Mouse (Mus musculus) kidney, postnatal 14 days (tissue): Measurements from ENCODE around the gene Dstyk.

Experiments
- DNase-seq: peaks from one replicate; pipeline ENCODE4 v3.0.0; 2022; ENCODE audit warnings: mixed read lengths

Dstyk gene

DNA sequence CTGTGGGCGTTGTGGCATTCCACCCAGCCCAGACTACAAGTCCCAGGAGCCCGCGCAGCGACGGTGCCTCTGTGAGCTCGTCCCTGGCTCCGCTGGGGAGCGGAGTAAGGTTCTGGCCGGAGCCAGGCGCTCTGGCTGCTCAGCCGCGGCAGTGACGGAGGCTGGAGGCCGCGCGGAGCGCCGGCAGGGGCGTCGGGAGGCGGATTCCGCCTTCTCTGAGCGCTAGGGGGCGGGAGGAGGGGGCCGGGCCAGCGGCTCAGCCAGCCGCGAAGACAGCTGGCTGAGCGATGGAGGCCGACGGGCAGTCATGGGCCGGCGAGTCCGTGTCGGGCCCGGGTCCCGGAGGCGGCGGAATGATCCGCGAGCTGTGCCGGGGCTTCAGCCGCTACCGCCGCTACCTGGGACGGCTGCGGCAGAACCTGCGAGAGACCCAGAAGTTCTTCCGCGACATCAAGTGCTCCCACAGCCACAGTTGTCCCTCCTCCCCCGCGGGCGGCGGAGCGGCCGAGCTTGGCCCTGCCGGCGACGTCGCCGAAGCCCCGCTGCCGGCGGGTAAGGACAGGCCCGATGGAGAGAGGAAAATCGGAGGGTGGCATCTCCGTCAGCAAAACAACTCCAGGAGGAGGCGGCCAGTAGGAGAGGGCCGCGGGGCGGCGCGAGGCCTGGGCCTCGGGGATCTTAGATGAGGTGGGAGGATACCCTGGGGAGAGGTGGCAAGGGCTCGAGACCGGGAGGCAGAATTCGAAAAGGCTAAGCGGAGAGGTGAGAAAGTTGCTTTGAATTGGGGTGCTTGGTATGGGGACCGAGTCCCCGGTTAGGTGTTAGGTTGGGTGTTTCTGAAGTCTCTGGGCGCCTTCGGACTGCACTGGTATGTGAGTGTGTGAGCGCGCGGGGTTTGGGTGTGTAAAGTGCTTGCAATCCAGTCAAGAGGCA, at the start of gene Dstyk:
Gene Dstyk (plus strand): TSS at position 237 of the 933 bp plus-strand sequence.
- DNase-seq: peak; percentile 97

DNA sequence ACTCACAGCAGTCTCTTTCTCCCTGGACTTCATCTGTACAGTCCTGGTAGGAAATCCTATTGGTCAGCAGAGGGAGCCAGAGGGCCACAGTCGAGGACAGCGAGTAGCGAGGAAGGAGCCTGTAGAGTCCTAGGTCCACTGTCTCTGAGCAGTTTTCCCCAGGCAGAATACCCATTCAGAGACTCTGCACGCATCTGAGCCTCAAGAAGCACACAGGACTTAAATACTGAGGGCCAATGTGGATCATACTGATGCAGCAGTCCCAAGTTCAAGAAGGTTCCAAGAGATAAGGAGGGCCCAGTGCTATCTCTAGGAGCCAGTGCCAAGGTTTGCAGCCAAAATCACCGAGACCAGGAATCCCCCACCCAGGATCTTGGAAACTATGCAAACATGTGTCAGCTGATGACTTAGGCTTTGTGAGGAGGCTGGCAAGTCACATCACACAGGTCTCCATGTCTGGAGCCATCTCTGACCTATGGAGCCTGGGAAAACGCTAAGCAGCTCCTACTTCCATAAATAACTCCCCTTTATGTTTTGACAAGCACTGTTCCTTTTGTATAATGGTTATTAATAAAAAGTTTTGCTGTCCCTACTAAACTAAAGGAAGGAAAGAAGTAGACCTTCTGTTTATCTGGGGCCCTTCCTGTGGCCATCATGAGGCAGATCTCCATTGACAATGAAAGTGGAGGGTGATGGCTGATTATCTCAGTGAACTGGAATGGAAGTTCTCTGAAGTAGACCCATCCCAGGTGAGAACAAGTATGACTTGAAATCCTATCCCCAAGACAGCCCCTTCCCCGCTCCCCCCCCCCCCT, 49.5 kb upstream of the Dstyk start:
- peak; percentile 91 for DNase-seq

GRCm38 (mm10) chr1:132370681-132371173, 46.6 kb upstream of the Dstyk start:
- DNase-seq: no peak

GRCm38 (mm10) chr1:132371298-132372081, 45.9 kb upstream of the Dstyk start:
- no peak for DNase-seq

GRCm38 (mm10) chr1:132372354-132372753, 45.0 kb upstream of the Dstyk start:
- no peak for DNase-seq

- no peak for DNase-seq
Measured at GRCm38 (mm10) chr1:132372896-132373534, 44.3 kb upstream of the Dstyk start.

DNA sequence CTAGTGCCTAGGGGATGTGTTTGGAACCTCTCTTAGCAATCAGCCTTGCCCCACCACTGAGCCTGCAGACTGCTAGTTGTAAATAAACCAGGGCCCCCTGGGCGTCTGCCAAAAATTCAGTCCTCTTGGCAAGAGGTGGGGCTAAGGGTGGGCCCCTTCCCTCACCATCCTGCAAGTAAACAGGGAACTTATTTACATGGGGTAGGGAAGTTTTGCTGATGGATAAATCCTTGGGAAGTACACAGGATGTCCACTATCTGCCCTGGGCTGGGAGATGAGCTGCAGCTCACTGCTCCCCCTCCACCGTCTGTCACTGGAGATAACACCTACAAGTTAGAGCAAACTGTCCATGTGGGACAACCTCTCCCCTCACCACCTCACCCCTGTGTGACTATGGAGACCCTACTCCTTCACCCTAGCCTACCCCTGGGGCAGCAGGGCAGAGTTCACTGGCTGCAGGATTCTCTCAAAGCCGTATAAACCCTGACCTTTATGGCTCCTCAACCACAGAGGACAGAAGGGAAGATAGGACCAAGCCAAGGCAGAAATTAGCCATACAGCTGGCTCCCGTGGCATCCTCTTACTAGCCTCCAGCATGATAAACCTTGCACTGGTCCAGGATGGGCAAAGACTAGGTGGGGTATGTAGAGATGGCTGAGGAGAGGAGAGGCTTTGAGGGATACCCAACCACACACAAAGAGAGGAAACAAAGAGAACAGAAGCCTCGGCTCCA, 43.0 kb upstream of the Dstyk start:
- DNase-seq: peak; percentile 89

DNA sequence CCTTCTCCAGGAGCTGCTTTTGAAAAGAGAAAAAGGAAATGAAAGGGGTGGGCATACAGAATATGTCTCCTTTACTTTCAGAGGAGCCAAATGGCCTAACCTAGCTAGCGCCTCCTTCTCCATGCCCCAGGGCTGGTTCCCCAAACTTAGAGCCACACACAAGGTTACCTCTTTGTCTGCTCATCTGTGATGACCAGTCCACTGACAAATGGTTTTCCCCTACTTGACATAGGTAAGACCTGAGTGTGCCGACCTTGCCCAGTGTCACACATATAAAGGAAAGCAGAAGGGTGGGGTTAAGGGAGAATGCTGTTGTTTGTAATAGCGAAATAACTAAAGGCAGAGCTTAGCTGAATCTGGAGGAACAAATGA, 42.5 kb upstream of the Dstyk start:
- no peak for DNase-seq

DNA sequence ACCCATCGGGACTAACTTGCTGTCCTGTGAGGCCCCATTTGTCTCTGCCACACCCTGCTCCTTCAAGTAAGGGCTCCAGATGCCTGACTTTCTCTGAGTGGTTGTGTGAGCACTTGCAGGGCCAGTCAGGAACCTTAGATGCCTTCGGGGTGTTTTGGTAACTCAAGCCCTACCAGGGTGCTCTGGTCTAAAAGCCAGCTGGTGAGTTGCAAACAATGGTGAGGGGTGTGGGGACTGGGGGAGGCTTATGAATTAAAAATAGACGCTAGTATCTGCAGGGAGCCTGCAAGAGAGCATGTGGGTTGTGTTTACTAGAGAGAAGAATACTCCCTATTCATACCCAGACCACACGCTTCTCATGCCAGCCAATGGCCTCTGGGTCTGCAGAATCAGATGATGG, 42.1 kb upstream of the Dstyk start:
- DNase-seq: no peak

DNA sequence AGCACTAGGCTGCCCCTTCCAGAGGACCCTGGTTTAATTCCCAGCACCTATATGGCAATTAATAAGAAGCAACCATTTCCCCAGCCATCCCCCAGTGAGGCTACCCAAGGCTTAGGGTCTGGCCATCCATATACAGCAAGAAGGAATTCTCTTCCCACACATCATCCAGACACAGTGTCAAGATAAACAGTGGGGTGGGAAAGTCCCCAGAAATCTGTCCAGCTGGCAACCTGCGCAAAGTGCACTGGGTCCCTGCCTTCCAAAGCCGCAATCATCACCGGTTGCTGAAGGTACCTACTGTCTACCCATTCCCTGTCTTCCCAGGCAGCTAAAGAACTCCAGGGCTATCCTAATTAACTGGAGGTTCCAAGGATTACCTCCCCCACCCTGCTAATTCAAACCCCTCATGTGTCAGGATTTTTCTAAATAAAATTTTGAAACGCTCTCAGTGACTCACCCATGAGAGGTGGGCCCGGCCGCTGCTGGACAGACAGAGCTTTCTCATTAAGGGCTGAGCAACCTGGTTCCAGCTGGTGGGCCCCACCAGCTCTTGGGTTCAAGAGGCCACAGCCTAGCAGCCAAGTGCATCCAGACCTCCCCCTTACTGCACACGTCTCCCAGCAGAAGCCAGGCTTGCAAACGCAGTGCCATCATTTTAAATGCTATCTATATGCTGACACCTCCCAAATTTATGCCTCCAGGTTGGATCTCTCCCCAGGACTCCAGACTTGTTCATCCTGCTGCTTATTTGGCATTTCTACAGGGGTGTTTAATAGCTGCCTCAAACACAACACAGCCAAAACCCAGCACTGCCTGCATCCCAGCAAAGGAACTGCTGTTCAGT, 40.9 kb upstream of the Dstyk start:
- DNase-seq: no peak

DNA sequence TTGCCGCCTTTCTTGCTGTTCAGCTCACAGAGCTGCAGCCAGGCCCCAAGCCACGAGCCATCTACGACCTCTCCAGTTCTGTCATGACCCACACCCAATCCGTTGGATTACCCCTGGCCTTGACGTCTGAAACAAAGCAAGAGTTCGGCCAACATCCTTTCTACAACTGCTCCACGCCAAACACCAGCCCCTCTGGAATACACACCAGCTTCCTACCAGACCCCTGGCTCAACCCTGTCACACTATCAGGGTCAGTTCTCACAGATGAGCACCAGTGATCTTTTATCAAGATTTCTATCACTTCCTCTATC, 40.3 kb upstream of the Dstyk start:
- no peak for DNase-seq

DNA sequence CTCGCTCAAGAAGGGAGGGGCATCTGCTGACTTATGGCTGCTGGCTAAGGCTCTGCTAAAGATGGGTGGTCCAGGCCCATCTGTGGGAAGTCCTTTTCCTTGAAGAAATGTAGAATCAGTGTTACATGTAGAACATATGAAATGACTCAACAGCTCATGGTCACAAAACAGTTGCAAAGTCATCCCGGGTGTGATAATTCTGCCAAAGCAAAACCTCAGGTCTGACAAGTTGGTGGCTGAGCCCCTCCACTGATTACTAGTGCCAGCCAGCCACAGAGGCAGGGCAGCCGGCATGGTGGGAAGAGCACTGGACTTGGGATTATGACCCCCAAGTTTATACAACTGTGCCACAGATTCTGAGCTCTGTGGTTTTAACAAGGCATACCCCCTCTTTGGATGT, 39.5 kb upstream of the Dstyk start:
- no peak for DNase-seq

DNA sequence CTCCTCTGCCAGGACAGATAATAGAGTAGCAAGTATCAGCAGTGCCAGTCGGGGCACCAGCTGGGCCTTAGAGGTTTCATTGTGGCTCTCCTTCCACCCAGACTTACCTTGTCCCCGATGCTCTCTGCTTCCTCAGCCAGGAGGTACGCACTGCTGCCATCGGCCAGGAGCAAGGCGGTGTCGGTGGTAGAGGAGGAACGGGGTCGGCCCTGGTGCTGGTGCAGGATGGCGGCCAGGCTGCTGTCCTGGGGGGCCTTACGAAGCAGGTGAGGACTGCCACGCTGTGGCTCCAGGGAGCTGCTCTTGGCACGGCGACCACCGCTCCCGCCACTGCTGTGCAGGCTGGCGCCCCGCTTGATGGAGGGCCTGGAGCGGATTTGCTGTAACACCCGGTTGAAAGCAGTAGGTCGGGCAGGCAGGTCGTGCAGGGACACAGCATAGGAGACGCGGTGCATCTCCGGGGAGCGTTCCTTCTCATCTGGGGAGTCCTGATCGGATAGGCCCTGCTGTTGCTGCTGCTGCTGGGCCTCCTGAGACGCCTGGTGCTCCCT, 36.7 kb upstream of the Dstyk start:
- no peak for DNase-seq

- DNase-seq: no peak
Measured at GRCm38 (mm10) chr1:132381929-132382328, 35.4 kb upstream of the Dstyk start.

GRCm38 (mm10) chr1:132384001-132384554, 33.3 kb upstream of the Dstyk start:
- no peak for DNase-seq

- DNase-seq: no peak
Measured at GRCm38 (mm10) chr1:132385266-132385665, 32.1 kb upstream of the Dstyk start.

DNA sequence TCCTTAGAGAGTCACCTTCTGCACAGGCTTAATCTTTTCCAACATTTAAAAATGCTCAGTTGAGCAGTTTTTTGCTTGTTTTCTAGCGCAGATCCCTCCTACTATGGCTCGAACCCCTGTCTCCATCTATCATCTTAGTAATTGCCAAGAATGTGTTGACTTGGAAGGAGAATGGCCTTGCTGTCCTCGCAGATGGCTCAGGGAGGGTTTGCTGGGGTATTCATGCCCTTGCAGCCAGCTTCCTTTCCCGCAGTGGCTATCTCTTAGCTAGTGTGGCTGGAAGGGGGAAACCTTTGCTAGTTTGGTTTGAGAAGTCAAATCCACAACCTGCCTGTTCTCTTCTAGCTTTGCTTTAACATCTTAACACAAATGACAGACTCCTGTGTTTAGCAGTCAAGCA, 31.6 kb upstream of the Dstyk start:
- DNase-seq: no peak

GRCm38 (mm10) chr1:132386266-132386665, 31.1 kb upstream of the Dstyk start:
- DNase-seq: no peak

- no peak for DNase-seq
Measured at GRCm38 (mm10) chr1:132387943-132388342, 29.4 kb upstream of the Dstyk start.
